Mouse (Mus musculus): ENCODE data around the gene Smad3. TPM values are rescaled to one million over a fixed set of nuclear protein-coding genes. Genes with fewer than 3 reads are reported as not detected.

Gene Smad3
- polyA plus RNA-seq, 1 experiment = 2.8 TPM

GRCm38 (mm10) chr9:63756581-63757461, 973 bp downstream of the Smad3 start:
- H3K27me3 ChIP-seq (replicated peaks) = no peaks in the 10 kb centered on the region
- peaks cover 41% of the 10 kb centered on the region for H3K36me3 ChIP-seq (replicated peaks; ENCODE audit: low read length)
- peaks cover 9% of the 10 kb centered on the region for H3K9me3 ChIP-seq
- peak overlapping the region; percentile 99 for H3K4me3 ChIP-seq (replicated peaks)
- no peak for TF ChIP-seq FLI1 (IDR thresholded peaks at IDR 0.05; ENCODE audit: low read length)
- no peak for TF ChIP-seq GATA1 (IDR thresholded peaks at IDR 0.05; ENCODE audit: borderline replicate concordance, low read length)
- peaks cover 65% of the 10 kb centered on the region for H3K4me1 ChIP-seq

GRCm38 (mm10) chr9:63755671-63756543, 1.9 kb downstream of the Smad3 start:
- Histone ChIP-seq H3K4me1 (peaks cover 73% of the 10 kb centered on the region), H3K27me3 (replicated peaks) (no peaks in the 10 kb centered on the region), H3K9me3 (no peaks in the 10 kb centered on the region), H3K4me3 (replicated peaks) (peak overlapping the region; percentile 99), H3K36me3 (replicated peaks; ENCODE audit: low read length) (peaks cover 40% of the 10 kb centered on the region)
- TF ChIP-seq FLI1 (IDR thresholded peaks at IDR 0.05; ENCODE audit: low read length) (no peak), GATA1 (IDR thresholded peaks at IDR 0.05; ENCODE audit: borderline replicate concordance, low read length) (no peak)

- no peak for TF ChIP-seq FLI1 (IDR thresholded peaks at IDR 0.05; ENCODE audit: low read length)
- no peak for TF ChIP-seq GATA1 (IDR thresholded peaks at IDR 0.05; ENCODE audit: borderline replicate concordance, low read length)
- Histone ChIP-seq H3K9me3 (no peaks in the 10 kb centered on the region), H3K27me3 (replicated peaks) (no peaks in the 10 kb centered on the region), H3K4me3 (replicated peaks) (peak overlapping the region; percentile 99), H3K4me1 (peaks cover 77% of the 10 kb centered on the region), H3K36me3 (replicated peaks; ENCODE audit: low read length) (peaks cover 43% of the 10 kb centered on the region)
Observed at GRCm38 (mm10) chr9:63754556-63755510, 3.0 kb downstream of the Smad3 start.

GRCm38 (mm10) chr9:63754039-63754438, 3.8 kb downstream of the Smad3 start:
- TF ChIP-seq GATA1 (IDR thresholded peaks at IDR 0.05; ENCODE audit: borderline replicate concordance, low read length) (no peak), FLI1 (IDR thresholded peaks at IDR 0.05; ENCODE audit: low read length) (no peak)
- Histone ChIP-seq H3K9me3 (no peaks in the 10 kb centered on the region), H3K27me3 (replicated peaks) (no peaks in the 10 kb centered on the region), H3K4me3 (replicated peaks) (peak overlapping the region; percentile 99), H3K4me1 (peaks cover 77% of the 10 kb centered on the region), H3K36me3 (replicated peaks; ENCODE audit: low read length) (peaks cover 43% of the 10 kb centered on the region)

DNA sequence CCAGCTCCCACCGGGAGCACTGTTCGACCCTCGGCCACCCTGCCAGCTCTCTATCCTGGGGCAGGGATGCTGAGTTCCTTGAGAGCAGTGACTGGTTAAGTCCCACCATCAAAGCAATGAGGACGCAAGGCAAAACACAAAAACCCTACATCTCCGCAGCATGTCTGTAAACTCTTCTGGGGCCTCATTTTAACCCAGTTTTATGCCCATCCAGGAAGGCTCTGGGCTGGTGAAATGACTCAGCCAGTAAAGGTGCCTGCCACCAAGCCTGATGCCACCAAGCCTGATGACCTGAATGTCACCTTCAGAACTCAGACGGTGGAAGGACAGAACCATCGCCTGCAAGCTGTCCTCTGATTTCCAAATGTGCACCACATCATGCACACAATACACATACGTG, 4.4 kb downstream of the Smad3 start:
- no peak for TF ChIP-seq GATA1 (IDR thresholded peaks at IDR 0.05; ENCODE audit: borderline replicate concordance, low read length)
- no peak for TF ChIP-seq FLI1 (IDR thresholded peaks at IDR 0.05; ENCODE audit: low read length)
- Histone ChIP-seq H3K36me3 (replicated peaks; ENCODE audit: low read length) (peaks cover 43% of the 10 kb centered on the region), H3K9me3 (no peaks in the 10 kb centered on the region), H3K4me1 (peaks cover 80% of the 10 kb centered on the region), H3K27me3 (replicated peaks) (no peaks in the 10 kb centered on the region), H3K4me3 (replicated peaks) (peak overlapping the region; percentile 47)

- Histone ChIP-seq H3K27me3 (replicated peaks) (no peaks in the 10 kb centered on the region), H3K9me3 (no peaks in the 10 kb centered on the region), H3K4me1 (peaks cover 88% of the 10 kb centered on the region), H3K4me3 (replicated peaks) (no peak overlapping the region), H3K36me3 (replicated peaks; ENCODE audit: low read length) (peaks cover 43% of the 10 kb centered on the region)
- TF ChIP-seq FLI1 (IDR thresholded peaks at IDR 0.05; ENCODE audit: low read length) (no peak), GATA1 (IDR thresholded peaks at IDR 0.05; ENCODE audit: borderline replicate concordance, low read length) (no peak)
Observed at GRCm38 (mm10) chr9:63752576-63752975, 5.2 kb downstream of the Smad3 start.

DNA sequence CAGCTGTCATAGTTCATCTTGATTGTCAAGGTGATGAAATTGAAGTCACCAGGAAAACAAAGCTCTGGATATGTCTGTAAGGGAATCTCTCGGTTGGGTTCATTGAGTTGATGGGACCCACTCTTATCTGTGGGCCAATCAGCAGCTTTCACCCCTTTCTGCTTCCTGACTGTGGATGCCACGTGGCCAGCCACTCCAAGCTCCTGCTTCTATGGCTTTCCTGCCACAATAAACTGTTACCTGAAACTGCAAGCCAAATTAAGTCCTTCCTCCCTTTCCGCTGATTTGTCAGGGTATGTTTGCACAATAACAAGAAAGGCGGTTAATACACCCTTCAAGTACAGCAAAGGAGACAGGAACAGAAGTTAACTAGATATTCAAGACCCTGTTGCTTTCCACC, 6.5 kb downstream of the Smad3 start:
- Histone ChIP-seq H3K36me3 (replicated peaks; ENCODE audit: low read length) (peaks cover 54% of the 10 kb centered on the region), H3K27me3 (replicated peaks) (no peaks in the 10 kb centered on the region), H3K4me3 (replicated peaks) (no peak overlapping the region), H3K9me3 (no peaks in the 10 kb centered on the region), H3K4me1 (peaks cover 95% of the 10 kb centered on the region)
- TF ChIP-seq FLI1 (IDR thresholded peaks at IDR 0.05; ENCODE audit: low read length) (no peak), GATA1 (IDR thresholded peaks at IDR 0.05; ENCODE audit: borderline replicate concordance, low read length) (no peak)

DNA sequence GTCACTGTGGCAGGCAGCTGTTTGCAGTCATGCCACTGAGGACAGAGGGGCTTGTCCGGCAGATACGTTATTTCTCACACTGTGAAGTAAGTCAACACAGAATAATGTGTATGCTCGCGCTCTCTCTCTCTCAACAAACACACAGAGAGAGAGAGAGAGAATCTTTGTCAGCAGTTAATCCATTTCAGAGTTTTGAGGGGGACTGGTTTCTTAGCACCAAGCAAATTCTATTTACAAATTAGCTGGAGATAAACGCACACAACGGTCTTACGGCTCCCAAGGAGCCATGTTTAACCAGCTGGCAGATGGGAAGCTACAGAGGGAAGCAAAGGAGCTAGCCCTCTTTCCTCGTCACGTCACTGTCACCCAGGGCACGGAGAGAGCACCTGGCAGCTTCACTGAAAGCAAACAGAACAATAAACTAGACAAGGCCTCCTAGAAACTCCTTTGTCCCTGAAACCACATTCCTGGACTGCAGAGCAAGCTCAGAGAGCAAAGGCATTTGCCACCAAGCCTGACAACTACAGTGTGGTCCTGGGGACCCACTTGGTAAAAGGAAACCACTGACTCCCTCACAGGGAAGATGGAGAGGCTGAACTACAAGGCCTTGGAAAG, 7.3 kb downstream of the Smad3 start:
- peak overlapping the region; percentile 62 for H3K4me3 ChIP-seq (replicated peaks)
- TF ChIP-seq GATA1 (IDR thresholded peaks at IDR 0.05; ENCODE audit: borderline replicate concordance, low read length) = no peak
- no peak for TF ChIP-seq FLI1 (IDR thresholded peaks at IDR 0.05; ENCODE audit: low read length)
- peaks cover 95% of the 10 kb centered on the region for H3K4me1 ChIP-seq
- no peaks in the 10 kb centered on the region for H3K27me3 ChIP-seq (replicated peaks)
- no peaks in the 10 kb centered on the region for H3K9me3 ChIP-seq
- peaks cover 61% of the 10 kb centered on the region for H3K36me3 ChIP-seq (replicated peaks; ENCODE audit: low read length)
